Mouse (Mus musculus): ENCODE results near the gene Inca1.
A peak's percentile ranks its signal among the peaks of the same experiment; 100 is the strongest.

The Inca1 gene

DNA sequence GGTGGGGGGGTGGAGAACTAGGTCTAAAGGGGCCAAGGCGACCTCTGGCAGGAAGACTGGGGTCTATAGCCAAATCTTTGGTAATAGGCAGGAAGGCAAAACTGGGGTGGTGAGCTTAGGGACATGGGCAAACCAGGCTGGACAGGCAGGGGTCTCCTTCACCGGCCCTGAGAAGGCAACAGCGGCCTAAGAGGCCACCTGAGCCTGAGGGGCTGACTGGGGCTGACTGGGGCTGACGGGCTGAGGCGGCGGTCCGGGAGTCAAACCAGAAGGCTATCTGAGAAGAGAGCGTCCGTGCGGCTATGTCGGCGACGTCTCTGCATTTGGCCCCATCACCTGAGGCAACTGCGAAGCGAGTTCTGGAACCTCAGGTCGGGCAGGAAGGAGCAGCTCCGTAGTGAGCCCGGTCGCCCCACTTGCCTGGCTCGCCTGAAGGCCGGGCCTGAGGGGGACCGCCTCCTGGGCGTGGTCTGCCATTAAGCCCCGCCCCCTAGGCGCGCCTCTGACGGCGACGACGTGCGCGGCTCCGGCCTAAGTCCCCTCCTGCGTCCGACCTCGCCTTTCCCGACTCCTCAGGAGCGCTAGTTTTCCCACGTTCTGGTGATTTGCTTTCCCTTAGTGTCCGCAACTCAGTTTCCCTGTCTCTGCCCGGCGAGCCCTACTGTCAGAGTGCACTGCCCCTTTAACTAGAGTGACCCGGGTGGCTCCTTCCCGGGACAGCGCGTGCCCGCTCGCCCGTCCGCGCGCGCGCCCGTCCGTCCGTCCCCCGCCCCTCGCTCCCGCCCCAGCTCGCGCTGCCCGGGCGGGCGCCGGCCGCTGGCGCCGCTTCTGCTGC is at the start of gene Inca1, which contains the start of gene Kif1c:
Inca1 (minus strand) TSS at position 434 of the 835 bp plus-strand sequence.
Kif1c (plus strand) TSS at position 827 of the 835 bp plus-strand sequence.
- DNase-seq (ENCODE audit: low read depth, low spot score) = peak; percentile 97

DNA sequence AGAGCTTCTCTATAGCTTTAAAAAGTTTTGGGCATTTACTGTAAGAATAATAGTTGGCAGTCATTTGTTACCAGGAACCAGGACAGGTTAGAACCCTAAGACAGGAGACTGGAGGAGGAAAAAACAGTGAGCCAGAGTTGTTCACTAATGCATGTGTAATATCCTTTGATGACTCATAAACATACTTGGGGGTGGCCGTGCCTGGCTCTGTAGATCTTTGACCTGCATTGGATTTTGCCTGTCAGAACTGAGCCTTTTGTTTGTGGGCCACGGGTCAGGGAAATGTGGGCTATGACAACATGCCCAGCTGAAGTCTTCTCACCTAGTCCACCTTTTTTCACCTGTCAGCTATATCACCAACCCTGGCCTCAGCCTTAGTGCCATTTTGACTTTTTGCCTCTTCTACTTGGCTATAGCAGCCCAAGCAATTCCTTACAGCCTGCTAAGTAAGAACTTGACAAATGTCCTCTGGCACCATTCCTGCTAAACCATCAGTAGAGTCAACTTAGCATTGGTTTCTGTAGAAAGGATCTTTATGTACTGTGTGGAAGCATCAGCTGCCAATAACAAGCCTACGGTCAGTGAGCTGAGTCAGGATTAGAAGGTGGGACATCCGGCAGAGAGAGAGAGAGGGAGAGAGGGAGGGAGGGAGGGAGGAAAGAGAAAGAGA is 48.1 kb upstream of the Inca1 start:
- no peak for DNase-seq (ENCODE audit: low read depth, low spot score)

DNA sequence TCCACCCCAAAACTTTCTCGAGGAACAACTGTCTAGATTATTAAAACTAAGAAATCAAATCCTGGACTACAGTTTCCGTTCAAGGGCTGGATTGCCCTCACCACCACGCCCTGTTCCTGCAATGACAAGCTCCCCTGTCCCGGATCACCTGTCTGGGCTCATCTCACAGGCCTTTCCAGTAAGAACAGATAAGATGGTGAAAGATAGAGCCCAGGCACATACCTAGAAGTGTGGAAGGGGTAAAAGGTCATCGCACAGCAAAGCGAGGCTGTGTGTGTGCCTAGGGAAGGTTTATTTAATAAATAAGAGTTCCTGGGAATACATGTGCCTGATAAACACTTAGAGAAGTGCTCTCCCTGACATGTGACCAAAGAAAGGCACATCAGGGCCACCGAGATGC is 45.7 kb upstream of the Inca1 start:
- DNase-seq (ENCODE audit: low read depth, low spot score) = no peak

DNA sequence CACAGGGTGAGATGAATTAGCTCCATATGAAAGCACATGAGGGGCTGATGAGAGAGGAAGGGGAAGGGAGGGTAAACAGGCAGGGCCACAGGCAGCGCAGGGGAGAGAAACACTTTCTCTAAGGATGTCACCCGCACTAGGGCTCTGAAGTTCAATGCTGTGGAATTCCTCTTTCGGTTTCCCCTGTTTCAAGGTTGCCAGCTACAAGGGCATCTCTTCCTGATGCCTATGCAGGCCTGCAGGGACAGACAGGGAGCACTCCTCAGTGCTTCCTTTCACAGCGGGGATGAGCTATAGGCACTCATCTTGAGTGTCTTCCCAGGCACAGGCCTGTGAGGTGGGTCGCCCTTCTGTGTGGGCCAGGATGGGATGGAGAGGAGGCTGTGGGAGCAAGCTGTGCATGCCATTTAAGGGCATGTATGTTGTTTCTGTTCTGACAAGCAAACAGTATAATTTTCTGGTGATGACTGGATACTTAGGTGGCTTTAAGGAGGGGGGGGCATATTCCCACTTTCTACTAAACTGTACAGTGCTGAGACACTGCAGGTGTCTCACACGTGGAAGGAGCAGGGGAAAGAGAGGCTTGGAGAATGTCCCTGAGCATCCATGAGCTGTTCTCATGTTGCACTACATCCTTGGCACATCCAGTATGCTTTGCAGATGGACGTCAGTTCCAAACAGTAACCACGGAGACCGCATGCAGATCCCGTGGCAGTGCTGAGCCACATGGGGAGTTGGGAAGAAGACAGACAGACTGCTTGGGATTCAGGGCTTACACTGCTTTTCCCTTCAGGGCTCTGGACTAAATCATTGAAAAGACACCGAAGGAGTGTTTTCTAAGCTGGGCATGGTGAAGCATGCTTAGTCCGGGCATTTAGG is 42.9 kb upstream of the Inca1 start:
- DNase-seq (ENCODE audit: low read depth, low spot score) = no peak

DNA sequence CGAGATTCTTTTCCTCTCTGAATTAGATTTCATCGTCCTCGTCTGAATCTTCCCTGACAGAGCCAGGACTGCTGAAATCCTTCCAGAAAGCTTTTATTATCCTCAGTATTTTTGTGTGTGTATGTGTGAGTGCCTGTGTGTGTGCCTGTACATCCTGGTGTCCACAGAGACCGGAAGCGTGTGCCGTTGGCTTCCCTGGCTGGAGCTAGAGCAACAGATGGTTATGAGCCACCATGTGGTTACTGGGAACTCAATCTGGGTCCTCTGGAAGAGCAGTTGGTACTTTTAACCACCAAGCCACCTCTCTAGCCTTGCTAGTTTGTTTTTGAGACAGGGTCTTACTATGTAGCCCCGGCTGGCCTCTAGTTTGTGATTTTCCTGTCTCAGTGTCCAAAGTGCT is 42.2 kb upstream of the Inca1 start:
- DNase-seq (ENCODE audit: low read depth, low spot score) = no peak

DNA sequence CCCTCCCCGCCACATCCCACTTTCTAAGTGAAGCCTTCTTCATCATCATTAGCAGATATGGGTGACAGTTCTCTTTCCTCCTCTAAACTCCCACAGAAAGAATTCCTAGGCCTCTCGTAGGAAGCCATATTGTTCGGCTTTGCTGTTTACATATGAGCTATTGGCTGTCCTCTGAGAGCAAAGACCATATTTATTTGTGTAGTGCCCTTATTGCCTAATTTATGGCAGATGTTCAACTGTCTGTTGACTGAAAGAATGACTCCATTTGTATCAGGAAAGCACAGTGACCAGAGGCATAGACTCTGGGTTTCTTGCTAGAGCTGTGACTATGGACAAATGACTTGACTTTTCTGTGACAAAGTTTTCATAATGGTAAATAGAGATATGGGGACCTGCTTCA is 41.6 kb upstream of the Inca1 start:
- DNase-seq (ENCODE audit: low read depth, low spot score) = no peak

DNA sequence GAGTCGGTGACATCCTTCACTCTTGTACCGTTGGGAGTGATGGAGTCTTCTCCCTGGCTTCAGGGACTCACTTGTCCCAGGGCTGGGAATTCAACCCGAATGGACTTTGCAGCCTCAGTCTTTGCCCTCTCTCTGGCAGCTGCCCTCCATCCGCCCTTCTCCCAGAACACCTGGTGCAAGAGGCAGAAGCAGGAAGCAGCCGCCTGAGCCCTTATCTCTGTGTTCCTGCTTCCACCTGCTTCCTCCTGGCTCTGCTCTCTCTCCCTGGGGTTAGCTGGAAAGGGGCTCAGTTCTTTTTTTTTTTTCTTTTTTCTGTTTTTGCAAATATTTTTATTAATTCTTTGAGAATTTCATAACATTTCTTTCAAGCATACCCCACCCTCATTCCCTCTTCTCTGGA is 37.8 kb upstream of the Inca1 start:
- no peak for DNase-seq (ENCODE audit: low read depth, low spot score)

DNA sequence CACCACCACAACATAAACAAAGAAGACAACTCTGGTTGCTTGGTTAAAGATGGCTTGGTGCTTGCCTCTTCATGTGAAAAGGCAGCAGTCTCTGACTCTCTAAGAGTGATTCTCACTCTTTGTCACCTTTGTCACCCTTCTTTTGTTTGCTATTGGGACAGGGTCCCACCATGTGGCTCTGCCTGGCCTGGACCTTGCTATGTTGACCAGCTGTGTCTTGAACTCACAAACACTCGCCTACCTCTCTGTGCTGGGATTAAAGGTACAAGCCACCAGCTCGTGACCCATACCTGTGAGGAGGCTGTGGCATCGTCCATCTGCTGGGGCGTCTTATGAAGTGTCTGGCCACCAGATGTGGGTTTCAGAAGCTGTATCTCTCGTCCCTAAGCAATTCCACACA is 33.3 kb upstream of the Inca1 start:
- no peak for DNase-seq (ENCODE audit: low read depth, low spot score)

DNA sequence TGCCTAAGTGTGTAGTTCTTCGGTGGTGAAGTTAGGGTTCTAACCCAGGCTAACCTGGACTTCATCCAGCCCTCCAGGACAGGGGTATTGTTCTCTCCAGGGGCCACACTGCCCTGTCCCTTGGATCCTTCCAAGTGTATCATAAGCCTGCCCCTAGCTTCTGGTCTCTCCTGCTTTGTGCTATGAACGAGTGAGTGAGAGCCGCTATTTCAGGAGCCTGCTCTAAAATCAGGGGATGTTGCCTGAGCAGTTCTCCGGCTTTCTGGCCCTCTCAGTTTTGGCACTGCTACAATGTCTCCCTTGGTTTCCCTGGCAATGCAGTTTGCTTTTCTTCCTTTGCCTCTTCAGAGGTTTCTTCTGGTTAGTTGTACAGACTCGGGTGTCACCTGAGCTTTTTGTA is 31.2 kb upstream of the Inca1 start:
- DNase-seq (ENCODE audit: low read depth, low spot score) = no peak

DNA sequence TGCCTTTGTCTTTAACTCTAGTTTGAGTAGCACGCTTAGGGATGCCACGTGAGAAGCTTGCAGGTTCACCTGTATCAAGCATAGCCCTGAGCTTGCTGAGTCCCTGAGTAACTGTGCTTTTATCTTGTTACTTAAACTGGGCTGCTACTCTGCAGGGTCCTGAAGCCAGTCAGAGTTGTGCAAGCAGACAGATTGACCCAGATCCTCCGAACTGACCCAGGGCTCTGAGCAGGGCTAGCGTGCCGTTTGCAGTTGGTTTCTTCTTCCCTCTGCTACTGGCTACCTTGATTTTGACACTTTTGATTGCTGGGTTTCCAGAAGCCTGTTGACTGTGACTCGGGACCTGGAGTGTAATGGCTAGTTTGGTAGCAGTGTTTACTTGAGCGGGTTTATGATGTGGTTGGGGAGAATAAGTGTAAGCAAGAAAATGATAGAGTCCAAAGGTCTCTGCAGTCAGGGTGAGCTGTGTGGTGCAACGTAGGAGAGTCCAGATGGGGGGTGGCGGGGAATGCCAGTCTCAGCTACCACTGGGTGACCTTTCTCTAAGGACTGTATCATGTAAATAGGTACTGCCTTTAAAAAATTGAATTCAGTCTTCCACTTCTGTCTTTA is 30.6 kb upstream of the Inca1 start:
- DNase-seq (ENCODE audit: low read depth, low spot score) = no peak

DNA sequence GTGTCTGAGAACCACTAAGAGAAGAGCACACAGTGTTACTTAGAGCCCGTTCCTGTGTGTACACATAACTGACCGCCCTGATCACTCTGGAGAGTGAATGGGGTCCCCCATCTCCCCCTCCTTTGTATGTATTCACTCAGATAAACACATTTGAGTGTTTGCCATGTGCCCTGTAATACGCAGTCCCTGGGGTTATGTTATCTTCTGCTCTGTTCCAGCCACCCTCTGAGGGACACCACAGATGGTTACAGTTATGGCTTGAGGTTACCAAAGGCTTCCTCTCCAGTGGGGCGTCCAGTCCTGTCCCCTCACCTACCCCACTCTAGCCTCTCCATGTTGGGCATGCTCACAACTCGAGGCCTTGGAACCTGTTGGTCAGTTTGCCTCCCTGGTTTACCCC is 27.4 kb upstream of the Inca1 start:
- no peak for DNase-seq (ENCODE audit: low read depth, low spot score)

DNA sequence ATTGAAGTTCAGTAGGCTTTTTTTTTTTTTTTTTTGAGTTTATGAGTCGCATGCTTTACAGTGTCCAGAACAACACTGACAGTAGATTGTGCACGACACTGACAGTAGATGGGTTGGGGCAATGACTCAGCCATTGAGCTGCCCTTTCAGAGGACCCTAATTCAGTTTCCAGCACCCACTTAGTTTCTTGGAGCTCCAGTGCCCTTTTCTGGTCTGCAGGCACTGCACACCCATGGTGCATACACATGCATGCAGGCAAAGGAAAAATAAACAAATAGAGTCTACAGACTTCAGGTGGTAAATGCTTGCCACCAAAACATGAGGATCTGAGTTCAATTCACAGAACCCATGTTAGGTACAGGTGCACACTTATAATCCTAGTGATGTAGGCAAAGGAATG is 26.6 kb upstream of the Inca1 start:
- DNase-seq (ENCODE audit: low read depth, low spot score) = no peak

DNA sequence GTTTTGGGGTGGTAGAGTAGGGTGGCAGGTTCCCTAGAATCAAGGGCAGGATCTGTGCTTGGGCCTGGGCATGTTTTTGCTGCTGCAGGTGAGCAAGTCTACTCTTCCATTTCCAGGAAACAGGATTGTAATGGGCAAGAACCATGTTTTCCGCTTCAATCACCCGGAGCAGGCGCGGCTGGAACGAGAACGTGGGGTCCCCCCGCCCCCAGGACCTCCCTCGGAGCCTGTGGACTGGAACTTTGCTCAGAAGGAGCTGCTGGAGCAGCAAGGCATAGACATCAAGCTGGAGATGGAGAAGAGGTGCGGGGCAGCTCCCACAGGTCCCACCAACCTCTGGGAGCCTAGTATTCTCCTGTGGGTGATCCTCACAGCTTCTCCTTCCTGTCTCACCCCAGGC is 24.8 kb upstream of the Inca1 start:
- no peak for DNase-seq (ENCODE audit: low read depth, low spot score)

DNA sequence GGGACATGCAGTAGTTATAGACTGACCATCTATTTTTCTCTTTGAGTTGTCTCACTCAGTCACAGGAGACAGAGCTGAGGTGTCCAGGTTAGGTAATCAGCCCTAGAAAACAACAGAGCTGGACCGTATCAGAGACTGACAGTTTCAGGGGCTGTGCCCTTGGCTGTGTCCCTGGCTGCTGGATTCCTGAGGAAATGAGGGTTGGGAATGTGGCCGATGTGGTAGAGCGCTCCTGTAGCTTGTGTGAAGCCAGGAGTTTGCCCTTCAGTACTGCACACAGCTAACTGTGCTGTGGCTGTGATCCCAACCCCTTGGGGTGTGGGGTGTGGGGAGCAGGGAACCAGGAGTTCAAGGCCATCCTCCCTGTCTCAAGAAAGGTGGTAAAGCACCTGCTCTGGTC is 21.1 kb upstream of the Inca1 start:
- no peak for DNase-seq (ENCODE audit: low read depth, low spot score)

DNA sequence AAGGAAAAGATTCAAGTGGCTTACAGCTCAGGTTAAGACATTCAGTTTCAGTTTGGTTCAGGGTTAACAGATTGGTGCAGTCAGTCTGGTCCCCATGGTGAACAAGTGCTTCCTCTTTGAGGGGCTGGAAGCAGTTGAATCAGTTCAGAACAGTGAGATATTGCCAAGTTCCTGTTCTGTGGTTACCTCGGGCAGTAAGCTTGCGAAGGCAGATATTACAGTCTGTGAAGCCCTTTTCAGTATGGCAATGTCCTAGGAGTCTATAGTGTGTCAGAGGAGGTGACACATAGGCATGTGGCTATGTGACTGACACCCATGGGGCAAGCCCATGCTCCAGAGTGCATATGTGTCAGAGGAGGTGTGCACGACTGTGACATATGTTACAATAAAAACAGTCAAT is 20.6 kb upstream of the Inca1 start:
- no peak for DNase-seq (ENCODE audit: low read depth, low spot score)

DNA sequence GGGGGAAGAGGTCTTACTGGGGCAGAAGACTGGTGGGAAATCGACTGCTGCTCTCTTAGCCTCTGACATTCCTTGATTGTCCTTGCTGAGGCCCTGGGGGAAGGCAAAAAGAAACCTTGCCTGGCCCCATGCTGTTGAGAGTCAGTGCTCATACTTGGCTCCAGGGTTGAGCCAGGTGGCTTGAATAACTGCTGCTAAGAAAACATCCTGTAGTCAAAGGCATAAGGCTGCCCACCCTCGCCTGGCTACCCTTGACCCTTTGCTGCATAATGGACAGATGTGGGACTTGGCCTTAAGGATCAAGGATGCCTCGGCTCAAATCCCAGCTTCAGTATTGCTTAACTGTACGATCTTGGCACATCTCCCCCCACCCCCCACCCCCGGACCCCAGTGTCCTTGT is 18.5 kb upstream of the Inca1 start:
- DNase-seq (ENCODE audit: low read depth, low spot score) = no peak

DNA sequence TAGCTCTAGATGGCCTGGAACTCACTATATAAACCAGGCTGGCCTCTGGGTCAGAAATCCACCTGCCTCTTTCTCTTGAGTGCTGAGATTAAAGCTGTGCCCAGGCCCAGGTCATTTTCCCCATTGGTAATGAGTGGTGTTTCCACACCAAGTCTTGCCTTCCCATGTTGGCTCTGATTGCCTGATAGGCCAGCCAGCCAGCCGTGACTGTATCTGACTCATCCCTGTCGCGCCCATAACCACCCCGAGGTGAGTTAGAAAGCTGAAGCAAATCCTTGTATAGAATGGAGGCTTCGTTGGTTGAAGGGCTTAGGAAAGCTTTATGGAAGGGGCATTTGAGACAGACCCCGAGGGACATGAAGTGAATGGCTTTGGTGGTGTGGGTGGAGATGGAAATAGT is 15.9 kb upstream of the Inca1 start:
- no peak for DNase-seq (ENCODE audit: low read depth, low spot score)

DNA sequence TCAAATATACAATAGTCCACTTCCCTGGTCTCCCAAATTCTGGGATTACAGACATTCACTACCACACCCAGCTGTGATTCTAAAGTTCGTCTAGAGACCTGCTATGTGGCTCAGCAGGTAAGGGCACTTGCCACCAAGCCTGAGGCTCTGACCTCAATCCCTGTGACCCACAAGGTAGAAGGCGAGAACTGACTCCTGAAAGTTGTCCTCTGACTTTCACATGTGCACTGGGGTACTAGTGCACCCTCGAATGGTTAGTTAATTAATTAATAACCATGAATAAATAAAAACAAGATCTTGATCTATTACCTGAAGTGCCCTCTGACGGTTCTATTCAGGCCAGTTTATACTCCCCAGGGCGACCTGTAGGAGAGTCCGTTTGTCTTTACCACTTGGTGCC is 13.3 kb upstream of the Inca1 start:
- DNase-seq (ENCODE audit: low read depth, low spot score) = no peak

DNA sequence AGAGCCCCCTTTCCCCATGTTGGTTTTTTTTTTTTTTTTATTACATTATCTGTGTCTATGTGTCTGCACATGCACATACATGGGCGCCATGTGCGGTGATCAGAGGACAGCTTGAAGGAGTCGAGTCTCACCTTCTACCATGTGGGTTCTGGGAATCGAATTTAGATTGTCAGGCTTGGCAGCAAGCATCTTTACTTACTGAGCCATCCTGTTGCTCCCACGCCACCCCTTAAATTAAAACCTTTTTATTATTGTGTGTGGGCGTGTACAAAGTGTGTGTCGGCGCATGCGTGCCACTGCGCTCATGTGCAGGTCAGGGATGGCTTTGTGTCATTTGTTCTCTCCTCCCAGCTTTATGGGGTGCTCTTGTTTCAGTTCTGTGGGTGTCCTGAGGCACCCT is 11.1 kb upstream of the Inca1 start:
- no peak for DNase-seq (ENCODE audit: low read depth, low spot score)

DNA sequence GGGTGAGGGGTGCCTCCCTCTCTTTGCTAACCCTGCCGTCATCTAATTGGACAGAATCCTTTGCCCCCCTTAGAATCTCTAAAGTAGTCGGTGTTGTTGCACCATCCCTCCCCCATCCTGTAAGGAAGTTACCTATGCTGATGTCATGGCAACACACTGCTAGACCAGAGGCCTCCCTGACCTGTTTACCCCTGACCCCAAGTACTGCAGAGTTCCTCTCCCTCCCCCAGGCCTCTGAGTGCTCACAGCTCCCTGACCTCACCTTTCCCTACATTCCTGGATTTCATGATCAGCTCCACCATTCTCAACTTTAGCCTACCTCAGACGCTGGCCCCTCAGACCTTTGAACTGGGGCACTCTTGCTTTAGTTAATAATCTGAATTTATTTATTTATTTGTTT is 6.2 kb upstream of the Inca1 start:
- DNase-seq (ENCODE audit: low read depth, low spot score) = no peak

DNA sequence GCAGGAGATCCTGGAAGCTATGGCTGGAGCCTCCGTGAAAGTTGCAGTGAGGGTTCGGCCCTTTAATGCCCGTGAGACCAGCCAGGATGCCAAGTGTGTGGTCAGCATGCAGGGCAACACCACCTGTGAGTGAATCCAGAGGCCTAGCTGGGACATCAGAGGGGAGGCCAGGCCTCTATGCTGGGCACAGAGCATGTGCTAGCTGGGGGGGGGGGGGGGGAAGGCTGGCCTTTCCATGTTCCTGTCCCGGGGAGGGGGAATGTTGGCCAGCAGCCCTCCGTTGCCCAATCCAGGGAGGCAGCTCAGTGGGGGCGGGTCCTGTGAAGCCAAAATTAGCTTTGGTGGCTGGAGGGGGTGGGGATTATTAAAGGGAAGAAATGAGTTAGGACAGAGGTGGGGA is 2.8 kb upstream of the Inca1 start:
- no peak for DNase-seq (ENCODE audit: low read depth, low spot score)
